Mouse (Mus musculus): Measurements from ENCODE around the gene Smco3. TPM values are rescaled to one million over a fixed set of nuclear protein-coding genes. Genes with fewer than 3 reads are reported as not detected.

Smco3 gene
- polyA plus RNA-seq, 1 experiment: not detected

DNA sequence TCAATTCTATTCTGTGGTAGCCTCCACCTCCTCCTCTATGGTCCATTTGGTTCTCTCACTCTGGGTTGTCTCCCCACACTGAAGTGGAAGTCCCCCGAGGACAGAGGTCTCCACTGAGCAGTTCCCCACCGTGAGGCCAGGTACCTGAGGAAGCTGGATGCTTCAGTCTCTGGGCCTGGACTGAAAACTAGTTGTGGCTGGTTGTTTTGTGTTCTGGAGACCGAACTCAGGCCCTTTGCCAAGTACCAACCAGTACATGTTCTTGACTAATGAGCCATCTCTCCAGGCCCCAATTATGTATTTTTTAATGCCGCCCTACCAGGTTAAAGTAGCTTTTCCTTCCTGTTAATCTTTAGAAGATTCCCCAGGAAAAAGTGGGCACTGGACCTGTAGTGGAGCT, 17.1 kb upstream of the Smco3 start:
- Histone ChIP-seq H3K9ac (ENCODE audit: low read depth, poor library complexity, severe bottlenecking) (no peak overlapping the region), H3K9me3 (replicated peaks; ENCODE audit: control insufficient read depth, insufficient read depth, low read length, poor library complexity, severe bottlenecking) (no peaks in the 10 kb centered on the region), H3K27me3 (ENCODE audit: control insufficient read depth, insufficient read depth, low read length, poor library complexity, severe bottlenecking) (no peaks in the 10 kb centered on the region), H3K36me3 (ENCODE audit: control insufficient read depth, insufficient read depth, low read length, poor library complexity, severe bottlenecking) (no peaks in the 10 kb centered on the region), H3K4me3 (ENCODE audit: low read depth, low read length) (no peak overlapping the region), H3K4me1 (ENCODE audit: control insufficient read depth, insufficient read depth, low read length) (no peaks in the 10 kb centered on the region), H3K27ac (ENCODE audit: insufficient read depth, low read length) (no peak overlapping the region)
- TF ChIP-seq CTCF (IDR thresholded peaks at IDR 0.05; ENCODE audit: low read depth, low read length): no peak
- no peak for TF ChIP-seq POLR2A (IDR thresholded peaks at IDR 0.05; ENCODE audit: insufficient read depth, low read length)
- TF ChIP-seq EP300 (IDR thresholded peaks at IDR 0.05; ENCODE audit: insufficient read depth, low read depth, low read length): no peak

DNA sequence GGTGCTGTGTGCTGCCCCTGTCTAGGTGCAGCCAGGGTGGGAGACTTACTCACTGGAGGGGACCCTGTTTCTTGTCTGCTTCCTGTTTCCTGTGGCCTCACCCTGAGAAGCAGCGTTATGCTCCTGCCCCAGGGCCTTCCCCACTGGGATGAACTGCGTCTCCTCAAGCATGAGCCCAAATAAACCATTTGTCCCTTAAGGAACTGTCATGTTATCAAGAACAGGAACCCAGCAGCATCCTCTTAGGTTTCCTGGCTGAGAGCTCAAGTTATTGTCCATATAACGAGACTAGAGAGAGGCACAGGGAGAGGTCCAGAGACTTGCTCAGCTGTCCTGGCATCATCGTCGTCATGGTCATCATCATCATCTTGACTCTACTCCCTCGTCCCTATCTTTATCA, 15.0 kb upstream of the Smco3 start:
- no peak overlapping the region for H3K4me3 ChIP-seq (ENCODE audit: low read depth, low read length)
- no peak for TF ChIP-seq EP300 (IDR thresholded peaks at IDR 0.05; ENCODE audit: insufficient read depth, low read depth, low read length)
- no peak for TF ChIP-seq POLR2A (IDR thresholded peaks at IDR 0.05; ENCODE audit: insufficient read depth, low read length)
- no peaks in the 10 kb centered on the region for H3K27me3 ChIP-seq (ENCODE audit: control insufficient read depth, insufficient read depth, low read length, poor library complexity, severe bottlenecking)
- no peak overlapping the region for H3K9ac ChIP-seq (ENCODE audit: low read depth, poor library complexity, severe bottlenecking)
- no peaks in the 10 kb centered on the region for H3K9me3 ChIP-seq (replicated peaks; ENCODE audit: control insufficient read depth, insufficient read depth, low read length, poor library complexity, severe bottlenecking)
- H3K27ac ChIP-seq (ENCODE audit: insufficient read depth, low read length): no peak overlapping the region
- no peaks in the 10 kb centered on the region for H3K36me3 ChIP-seq (ENCODE audit: control insufficient read depth, insufficient read depth, low read length, poor library complexity, severe bottlenecking)
- H3K4me1 ChIP-seq (ENCODE audit: control insufficient read depth, insufficient read depth, low read length): no peaks in the 10 kb centered on the region

DNA sequence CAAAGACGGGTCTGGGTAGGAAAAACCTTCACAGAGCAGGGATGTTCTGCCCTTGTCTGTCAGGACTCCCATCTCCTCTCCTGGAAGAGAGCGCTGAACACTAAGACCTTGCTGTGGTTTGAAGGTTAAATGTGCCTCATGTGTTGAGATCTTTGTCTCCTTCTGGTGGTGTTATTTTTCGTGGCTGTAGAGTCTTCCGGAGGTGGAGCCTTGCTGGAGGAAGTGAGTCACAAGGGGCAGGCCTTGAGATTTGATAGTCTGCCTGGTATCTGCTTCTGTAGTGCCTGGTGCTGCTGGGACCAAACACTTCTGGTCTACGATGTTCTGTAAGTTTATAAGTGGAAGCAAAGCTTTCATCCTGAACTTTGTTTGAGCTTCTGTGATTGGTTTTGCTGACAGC, 13.7 kb upstream of the Smco3 start:
- Histone ChIP-seq H3K9ac (ENCODE audit: low read depth, poor library complexity, severe bottlenecking) (no peak overlapping the region), H3K4me3 (ENCODE audit: low read depth, low read length) (no peak overlapping the region), H3K27ac (ENCODE audit: insufficient read depth, low read length) (no peak overlapping the region), H3K9me3 (replicated peaks; ENCODE audit: control insufficient read depth, insufficient read depth, low read length, poor library complexity, severe bottlenecking) (no peaks in the 10 kb centered on the region), H3K27me3 (ENCODE audit: control insufficient read depth, insufficient read depth, low read length, poor library complexity, severe bottlenecking) (no peaks in the 10 kb centered on the region), H3K36me3 (ENCODE audit: control insufficient read depth, insufficient read depth, low read length, poor library complexity, severe bottlenecking) (no peaks in the 10 kb centered on the region), H3K4me1 (ENCODE audit: control insufficient read depth, insufficient read depth, low read length) (no peaks in the 10 kb centered on the region)
- TF ChIP-seq CTCF (IDR thresholded peaks at IDR 0.05; ENCODE audit: low read depth, low read length): no peak
- no peak for TF ChIP-seq POLR2A (IDR thresholded peaks at IDR 0.05; ENCODE audit: insufficient read depth, low read length)

DNA sequence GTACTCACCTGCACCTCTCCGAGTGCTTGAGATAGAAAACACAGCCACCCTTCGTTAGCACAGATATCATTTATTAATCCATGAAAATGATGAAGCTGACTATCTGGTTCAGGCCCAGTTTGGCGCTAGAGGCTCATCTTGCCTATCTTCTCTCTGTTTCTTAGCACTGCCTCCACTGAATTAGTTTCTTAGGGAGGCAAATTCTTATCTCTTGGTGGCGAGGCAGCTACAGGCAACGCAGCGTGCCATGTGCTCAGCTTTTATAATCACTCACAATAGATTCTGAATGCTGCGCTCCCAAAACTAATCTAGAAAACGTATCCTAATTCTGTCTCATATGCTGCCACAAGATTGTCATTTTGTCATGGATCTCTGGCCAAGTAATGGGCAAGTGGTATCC, 13.1 kb upstream of the Smco3 start:
- Histone ChIP-seq H3K4me1 (ENCODE audit: control insufficient read depth, insufficient read depth, low read length) (no peaks in the 10 kb centered on the region), H3K9me3 (replicated peaks; ENCODE audit: control insufficient read depth, insufficient read depth, low read length, poor library complexity, severe bottlenecking) (no peaks in the 10 kb centered on the region), H3K27me3 (ENCODE audit: control insufficient read depth, insufficient read depth, low read length, poor library complexity, severe bottlenecking) (no peaks in the 10 kb centered on the region), H3K4me3 (ENCODE audit: low read depth, low read length) (no peak overlapping the region), H3K27ac (ENCODE audit: insufficient read depth, low read length) (no peak overlapping the region), H3K36me3 (ENCODE audit: control insufficient read depth, insufficient read depth, low read length, poor library complexity, severe bottlenecking) (no peaks in the 10 kb centered on the region), H3K9ac (ENCODE audit: low read depth, poor library complexity, severe bottlenecking) (no peak overlapping the region)
- TF ChIP-seq POLR2A (IDR thresholded peaks at IDR 0.05; ENCODE audit: insufficient read depth, low read length): no peak
- TF ChIP-seq EP300 (IDR thresholded peaks at IDR 0.05; ENCODE audit: insufficient read depth, low read depth, low read length): no peak
- no peak for TF ChIP-seq CTCF (IDR thresholded peaks at IDR 0.05; ENCODE audit: low read depth, low read length)

DNA sequence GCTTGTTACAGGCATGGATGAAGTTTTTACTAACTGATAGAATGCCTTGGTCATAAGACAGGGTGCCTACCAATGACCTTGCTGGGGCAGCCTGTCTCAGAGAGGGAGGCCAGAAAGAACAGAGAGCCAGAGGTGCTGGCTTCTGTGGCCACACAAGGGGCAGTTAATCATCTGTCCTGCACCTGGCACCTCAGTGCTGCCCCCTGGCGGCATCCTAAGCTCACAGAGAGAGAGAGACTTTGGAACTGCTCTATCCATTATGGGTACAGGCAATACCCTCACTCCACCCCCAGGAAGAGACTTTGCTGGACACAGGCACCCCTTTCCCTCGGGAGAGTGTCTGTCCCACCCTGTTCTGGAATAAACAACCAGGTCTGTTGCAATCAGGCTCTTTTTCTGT, 12.5 kb upstream of the Smco3 start:
- no peaks in the 10 kb centered on the region for H3K9me3 ChIP-seq (replicated peaks; ENCODE audit: control insufficient read depth, insufficient read depth, low read length, poor library complexity, severe bottlenecking)
- TF ChIP-seq EP300 (IDR thresholded peaks at IDR 0.05; ENCODE audit: insufficient read depth, low read depth, low read length) (no peak), CTCF (IDR thresholded peaks at IDR 0.05; ENCODE audit: low read depth, low read length) (peak; percentile 82)
- no peak overlapping the region for H3K27ac ChIP-seq (ENCODE audit: insufficient read depth, low read length)
- no peaks in the 10 kb centered on the region for H3K27me3 ChIP-seq (ENCODE audit: control insufficient read depth, insufficient read depth, low read length, poor library complexity, severe bottlenecking)
- no peak overlapping the region for H3K4me3 ChIP-seq (ENCODE audit: low read depth, low read length)
- H3K9ac ChIP-seq (ENCODE audit: low read depth, poor library complexity, severe bottlenecking): no peak overlapping the region
- H3K36me3 ChIP-seq (ENCODE audit: control insufficient read depth, insufficient read depth, low read length, poor library complexity, severe bottlenecking): no peaks in the 10 kb centered on the region
- no peaks in the 10 kb centered on the region for H3K4me1 ChIP-seq (ENCODE audit: control insufficient read depth, insufficient read depth, low read length)

DNA sequence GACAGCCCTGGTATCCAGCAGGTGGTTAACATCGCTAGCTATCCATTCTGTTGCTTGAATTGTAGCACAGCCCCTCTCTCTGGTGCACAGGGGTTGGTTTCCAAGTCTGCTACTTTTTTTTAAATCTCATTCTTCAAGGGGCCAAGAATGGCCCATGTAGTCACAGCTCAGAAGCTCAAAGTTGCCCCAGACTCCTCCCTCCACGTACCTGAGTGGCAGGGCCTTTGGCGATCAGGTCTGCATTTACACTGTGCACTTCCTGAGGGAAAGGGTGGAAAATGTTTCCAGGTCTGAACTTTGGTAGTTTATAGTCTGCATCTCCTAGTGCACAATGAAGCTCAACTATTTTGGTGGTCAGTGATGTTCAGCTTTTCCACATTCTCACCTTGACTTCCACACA, 12.0 kb upstream of the Smco3 start:
- Histone ChIP-seq H3K4me1 (ENCODE audit: control insufficient read depth, insufficient read depth, low read length) (no peaks in the 10 kb centered on the region), H3K27me3 (ENCODE audit: control insufficient read depth, insufficient read depth, low read length, poor library complexity, severe bottlenecking) (no peaks in the 10 kb centered on the region), H3K9ac (ENCODE audit: low read depth, poor library complexity, severe bottlenecking) (no peak overlapping the region), H3K9me3 (replicated peaks; ENCODE audit: control insufficient read depth, insufficient read depth, low read length, poor library complexity, severe bottlenecking) (no peaks in the 10 kb centered on the region), H3K27ac (ENCODE audit: insufficient read depth, low read length) (no peak overlapping the region), H3K4me3 (ENCODE audit: low read depth, low read length) (no peak overlapping the region), H3K36me3 (ENCODE audit: control insufficient read depth, insufficient read depth, low read length, poor library complexity, severe bottlenecking) (no peaks in the 10 kb centered on the region)
- TF ChIP-seq POLR2A (IDR thresholded peaks at IDR 0.05; ENCODE audit: insufficient read depth, low read length) (no peak), CTCF (IDR thresholded peaks at IDR 0.05; ENCODE audit: low read depth, low read length) (no peak), EP300 (IDR thresholded peaks at IDR 0.05; ENCODE audit: insufficient read depth, low read depth, low read length) (no peak)
